Mouse (Mus musculus): ENCODE results near the gene Slc5a8. TPM values are rescaled to one million over a fixed set of nuclear protein-coding genes. Genes with fewer than 3 reads are reported as not detected.

Slc5a8 gene
- total RNA-seq, 2 experiments from 2014 or later = not detected

DNA sequence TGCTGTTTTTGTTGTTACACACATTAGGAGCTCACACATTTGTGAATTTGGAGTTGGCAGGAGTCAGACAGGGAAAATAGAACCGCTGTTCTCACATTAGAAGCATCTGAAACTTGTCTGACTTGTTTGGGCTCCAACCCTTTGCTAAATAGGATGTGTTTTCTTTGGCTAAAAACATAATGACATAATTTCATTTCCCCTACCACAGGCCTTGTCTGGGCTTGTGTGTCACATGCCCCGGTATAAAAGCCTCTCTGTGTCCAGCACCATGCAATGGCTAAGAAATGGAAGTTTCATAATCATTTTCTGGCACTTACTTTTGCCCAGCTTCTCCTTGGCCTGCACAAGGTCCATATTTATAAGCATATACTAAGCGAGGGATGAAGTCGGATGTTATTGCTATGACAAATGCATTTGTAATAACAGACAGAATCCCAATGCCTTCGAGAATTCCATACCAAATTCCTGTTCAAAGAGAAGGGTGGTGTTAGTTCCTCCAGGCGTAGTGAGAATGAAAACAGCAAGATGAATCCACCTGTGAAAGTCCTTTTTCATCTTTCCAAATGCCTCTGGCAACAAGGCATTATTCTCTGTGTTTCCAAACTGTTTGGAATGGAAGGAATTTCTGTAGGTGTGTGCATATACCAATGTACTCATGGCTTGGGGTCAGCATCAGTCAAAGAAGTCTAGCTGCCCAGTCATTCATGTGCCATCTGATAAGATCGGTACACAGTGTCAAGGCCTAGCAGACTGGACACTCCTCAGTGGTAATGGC is 85.3 kb downstream of the Slc5a8 start:
- DNase-seq = no peak
- intact Hi-C loops (cut with DNase I; ENCODE audit: low total_unique reads) = no loop called here

DNA sequence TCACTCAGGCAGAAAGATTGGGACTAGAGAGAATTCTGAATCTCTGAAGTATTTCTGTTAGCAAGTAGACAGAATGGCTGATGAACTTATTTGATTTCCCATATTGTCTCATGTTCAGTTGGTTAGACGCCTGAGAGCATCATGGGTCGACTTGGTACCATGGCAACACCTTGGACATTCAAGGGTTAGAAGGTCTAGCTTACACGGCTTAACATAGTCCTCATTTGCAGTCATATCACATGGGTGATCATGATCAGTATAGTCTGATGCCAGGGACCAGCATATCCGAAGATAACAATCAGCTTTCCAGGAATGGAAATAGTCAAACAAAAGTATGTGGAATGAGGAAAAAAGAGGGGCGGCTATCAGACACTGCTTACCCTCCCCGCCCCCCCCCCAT is 93.1 kb downstream of the Slc5a8 start:
- intact Hi-C loops (cut with DNase I; ENCODE audit: low total_unique reads) = no loop called here
- no peak for DNase-seq

Other genes starting within 250 kb of the Slc5a8 start
- gene Spic, start 201.0 kb upstream of the Slc5a8 start, total RNA-seq (2021) = not detected
- gene Arl1, start 155.1 kb upstream of the Slc5a8 start, total RNA-seq (2021) = 10 to 100 TPM; 70.9 to 77.0 TPM
- 1 to 10 TPM; 8.2 to 9.2 TPM for gene Utp20, start 59.2 kb upstream of the Slc5a8 start, total RNA-seq (2021)